Mouse (Mus musculus) layer of hippocampus, adult 2 months (tissue): ENCODE measurements around the gene Adamts6. TPM values are rescaled to one million over a fixed set of nuclear protein-coding genes. Genes with fewer than 3 reads are reported as not detected.

Experiments used
- DNase-seq, 2 experiments: peaks; one replicate each; pipeline ENCODE4 v3.0.0; 2022; ENCODE audit warnings: low spot score in 2 of 2
- H3K27ac ChIP-seq: fragments of 200-600 bp; 2 replicates; pipeline ENCODE4 v1.8.1; 2022
- H3K4me3 ChIP-seq: fragments of 200-600 bp; 2 replicates; pipeline ENCODE4 v1.8.1; 2022; ENCODE audit warnings: mild to moderate bottlenecking
- CTCF ChIP-seq: fragments of 200-600 bp; conservative IDR thresholded peaks from 2 replicates; pipeline ENCODE4 v1.8.1; 2022; ENCODE audit warnings: antibody characterized with exemption, mild to moderate bottlenecking, moderate library complexity
- total RNA-seq, 2 experiments: library from RNA; stranded (reverse); gene quantifications; 2 replicates each; pipeline ENCODE4 v1.2.3; 2021

The Adamts6 gene
- total RNA-seq, 2 experiments from 2014 or later = 3.8 to 4.6 TPM

- DNase-seq = peak; percentile 2 to 16
- TF ChIP-seq CTCF = no peak
- no peak overlapping the region for H3K4me3 ChIP-seq
- no peak overlapping the region for H3K27ac ChIP-seq
These were observed 106.1 kb downstream of the Adamts6 start for GRCm38 (mm10) chr13:104393427-104394356.

DNA sequence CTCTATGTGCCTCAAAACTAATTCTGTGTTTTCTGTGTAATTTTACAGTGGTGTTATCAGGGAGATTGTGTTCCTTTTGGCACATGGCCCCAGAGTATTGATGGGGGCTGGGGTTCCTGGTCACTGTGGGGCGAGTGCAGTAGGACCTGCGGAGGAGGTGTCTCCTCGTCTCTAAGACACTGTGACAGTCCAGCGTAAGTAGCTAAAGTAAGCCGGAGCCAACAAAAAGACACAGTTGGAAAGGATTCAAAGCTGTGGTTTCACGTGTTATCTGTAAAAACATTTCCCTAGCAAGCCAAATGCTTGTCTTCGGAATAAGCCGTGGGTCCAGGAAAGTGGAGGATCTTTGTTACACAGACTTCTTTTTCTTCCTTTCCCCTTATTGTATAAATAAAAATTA, 110.2 kb downstream of the Adamts6 start:
- H3K27ac ChIP-seq = no peak overlapping the region
- no peak for DNase-seq
- H3K4me3 ChIP-seq = no peak overlapping the region
- TF ChIP-seq CTCF = no peak

- no peak for TF ChIP-seq CTCF
These were observed 145.1 kb downstream of the Adamts6 start for GRCm38 (mm10) chr13:104432734-104433133.

GRCm38 (mm10) chr13:104442559-104442958, 154.9 kb downstream of the Adamts6 start:
- DNase-seq = no peak
- Histone ChIP-seq H3K27ac (no peak overlapping the region), H3K4me3 (no peak overlapping the region)
- TF ChIP-seq CTCF = no peak

More at GRCm38 (mm10) chr13:104432734-104433133, 145.1 kb downstream of the Adamts6 start:
- H3K27ac ChIP-seq = no peak overlapping the region
- H3K4me3 ChIP-seq = no peak overlapping the region
- DNase-seq = no peak

GRCm38 (mm10) chr13:104445437-104445836, 157.8 kb downstream of the Adamts6 start:
- DNase-seq = no peak
- Histone ChIP-seq H3K27ac (no peak overlapping the region), H3K4me3 (no peak overlapping the region)
- peak; percentile 50 for TF ChIP-seq CTCF

DNA sequence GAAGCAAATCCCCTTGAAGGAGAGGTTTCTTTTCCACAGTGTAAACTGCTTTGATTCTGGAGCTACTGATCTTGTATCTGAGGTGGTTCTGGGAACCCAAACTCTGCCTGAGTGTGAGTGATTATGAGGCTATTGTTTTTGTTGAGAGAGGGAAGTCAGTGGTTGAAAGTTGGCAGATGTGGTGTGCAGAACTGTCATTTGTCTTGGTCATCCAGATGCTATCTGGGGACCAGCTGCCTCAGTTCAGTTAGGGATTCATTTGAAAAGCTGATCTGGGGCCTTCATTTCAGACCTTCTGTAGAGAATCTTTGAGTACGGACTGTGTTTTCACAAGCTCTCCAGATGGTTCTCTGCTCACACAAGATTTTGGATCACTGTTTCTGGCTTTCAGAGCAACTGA, 159.3 kb downstream of the Adamts6 start:
- H3K4me3 ChIP-seq = no peak overlapping the region
- DNase-seq = no peak
- no peak for TF ChIP-seq CTCF
- no peak overlapping the region for H3K27ac ChIP-seq

DNA sequence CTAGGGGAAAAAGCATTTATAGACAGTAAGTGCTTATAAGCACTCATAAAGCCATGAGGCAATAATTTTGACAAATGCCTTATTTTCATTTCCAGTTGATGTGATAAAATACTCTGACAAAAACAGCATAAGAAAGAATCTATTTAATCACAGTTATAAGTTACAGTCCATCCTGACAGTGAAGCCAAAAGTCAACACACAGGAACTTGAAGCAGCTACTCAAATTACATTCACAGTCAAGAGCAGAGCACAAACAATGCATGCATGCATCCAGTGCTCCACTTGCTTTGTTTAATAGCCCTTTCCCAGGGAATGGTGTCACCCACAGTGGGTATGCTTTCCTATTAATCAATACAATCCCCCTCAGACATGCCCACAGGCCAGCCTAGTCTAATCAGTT, 159.8 kb downstream of the Adamts6 start:
- Histone ChIP-seq H3K27ac (no peak overlapping the region), H3K4me3 (no peak overlapping the region)
- TF ChIP-seq CTCF = no peak
- DNase-seq = no peak

- no peak for TF ChIP-seq CTCF
- Histone ChIP-seq H3K4me3 (no peak overlapping the region), H3K27ac (no peak overlapping the region)
- DNase-seq = no peak
These were observed 160.7 kb downstream of the Adamts6 start for GRCm38 (mm10) chr13:104448349-104448748.

DNA sequence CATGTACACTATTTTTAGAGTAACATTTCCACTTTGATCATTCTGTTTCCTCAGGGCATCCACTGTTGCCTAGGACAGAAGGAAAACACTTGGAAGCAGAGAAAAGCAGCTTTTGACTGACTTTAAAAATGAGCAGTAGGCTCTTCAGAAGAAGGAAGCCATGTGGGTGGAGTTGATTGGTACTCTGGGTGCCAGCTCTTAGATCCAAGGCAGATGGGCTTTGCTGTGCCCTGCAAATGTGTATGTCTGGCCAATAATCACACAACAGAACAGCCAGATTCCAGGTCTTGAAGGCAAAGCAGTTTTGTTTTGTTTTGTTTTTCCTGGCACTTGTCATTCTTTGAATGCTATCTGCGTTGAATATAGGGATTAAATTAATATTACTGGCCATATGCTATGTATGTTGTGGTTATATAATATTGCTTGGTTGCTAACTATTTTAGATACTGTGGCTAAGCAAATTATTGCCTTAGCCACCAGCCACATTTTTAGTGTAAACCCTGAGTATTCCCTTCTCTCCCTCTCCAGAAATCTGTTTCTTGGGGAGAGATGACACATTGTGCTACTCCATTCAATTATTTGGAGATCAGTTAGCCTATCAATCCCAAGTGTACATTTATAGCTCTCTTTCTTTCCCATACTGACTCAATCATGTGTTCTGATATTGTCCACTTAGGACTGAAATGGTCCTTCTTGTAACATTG, 165.8 kb downstream of the Adamts6 start:
- peak; percentile 36 to 58 for DNase-seq
- H3K27ac ChIP-seq = peak overlapping the region; percentile 49; the same call in 1 of the 2 replicates

DNA sequence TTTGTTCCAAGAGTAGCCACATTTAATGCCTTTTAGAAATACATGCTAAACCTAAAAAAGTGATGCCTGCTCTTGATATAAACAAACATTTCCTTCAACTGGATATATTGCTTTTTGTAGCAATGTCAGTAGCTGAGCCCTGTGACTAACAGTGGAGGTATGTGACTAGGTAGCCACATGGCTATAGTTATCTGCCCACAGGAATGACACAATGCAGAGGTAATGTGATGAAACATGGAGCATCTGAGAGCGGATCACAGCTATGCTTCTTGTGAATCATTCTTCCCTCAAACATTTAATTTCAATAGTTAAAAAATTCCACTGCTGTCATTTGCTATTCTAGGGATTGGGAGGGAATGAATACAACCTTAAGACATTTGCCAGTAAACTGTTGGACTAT, 172.7 kb downstream of the Adamts6 start:
- no peak overlapping the region for H3K4me3 ChIP-seq
- no peak for TF ChIP-seq CTCF

More for the DNA sequence above, 165.8 kb downstream of the Adamts6 start:
- TF ChIP-seq CTCF = no peak
- H3K4me3 ChIP-seq = no peak overlapping the region

DNA sequence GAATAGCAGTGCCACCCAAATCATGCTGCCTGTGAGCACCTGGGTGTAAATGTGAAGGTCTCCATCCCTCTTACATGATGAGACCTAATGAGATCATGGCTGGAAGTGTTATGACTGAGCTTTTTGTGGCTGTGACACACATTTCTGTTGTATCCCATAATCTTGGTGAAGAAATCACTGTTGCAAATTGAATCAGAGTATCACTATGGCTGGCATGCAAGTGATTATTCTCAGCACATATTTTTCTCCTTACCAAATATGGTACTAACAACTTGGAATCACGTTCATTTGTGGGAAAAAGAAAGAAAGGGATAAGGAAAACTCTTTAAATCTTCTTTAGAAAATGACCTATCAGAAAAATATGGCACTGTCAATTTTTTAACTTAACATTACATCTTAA, 180.4 kb downstream of the Adamts6 start:
- Histone ChIP-seq H3K4me3 (no peak overlapping the region), H3K27ac (no peak overlapping the region)
- DNase-seq = no peak
- no peak for TF ChIP-seq CTCF

More for the DNA sequence above, 172.7 kb downstream of the Adamts6 start:
- DNase-seq = no peak
- H3K27ac ChIP-seq = no peak overlapping the region

GRCm38 (mm10) chr13:104476285-104476956, 188.8 kb downstream of the Adamts6 start:
- Histone ChIP-seq H3K4me3 (no peak overlapping the region), H3K27ac (no peak overlapping the region)
- TF ChIP-seq CTCF = no peak
- no peak for DNase-seq
